Mouse (Mus musculus): ENCODE measurements around the gene Tnfaip6.

DNA sequence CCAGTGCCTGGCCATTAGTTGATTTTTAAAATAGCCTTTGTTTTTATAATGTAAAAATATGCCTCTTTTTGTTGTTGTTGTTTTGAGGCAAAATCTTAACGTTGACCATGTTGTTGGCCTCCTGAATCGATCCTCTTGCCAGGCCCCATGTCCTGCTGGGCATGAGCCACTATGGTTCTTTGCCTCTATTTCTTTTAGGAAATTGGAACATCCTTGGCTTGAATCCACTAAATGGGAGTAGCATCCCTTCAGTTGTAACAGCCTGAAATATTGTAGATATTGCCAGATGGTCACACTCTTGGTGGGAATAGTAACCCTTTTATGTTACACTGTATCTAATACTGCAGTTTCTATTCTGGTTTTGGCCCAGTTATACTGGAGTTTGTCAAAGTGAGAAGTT, 46.8 kb downstream of the Tnfaip6 start:
- TF ChIP-seq CTCF (IDR thresholded peaks at IDR 0.05; ENCODE audit: low read depth) (no peak), EP300 (IDR thresholded peaks at IDR 0.05; ENCODE audit: low read depth) (no peak)
